Mouse (Mus musculus): ENCODE data around the gene Gm20388.

Gm20388 gene

GRCm38 (mm10) chr8:123332262-123333090, 3421.8 kb downstream of the Gm20388 start, which contains the start of gene Spire2:
TSS of gene Spire2 (plus strand) at chr8:123332713.
- DNase-seq = peak; percentile 83

DNA sequence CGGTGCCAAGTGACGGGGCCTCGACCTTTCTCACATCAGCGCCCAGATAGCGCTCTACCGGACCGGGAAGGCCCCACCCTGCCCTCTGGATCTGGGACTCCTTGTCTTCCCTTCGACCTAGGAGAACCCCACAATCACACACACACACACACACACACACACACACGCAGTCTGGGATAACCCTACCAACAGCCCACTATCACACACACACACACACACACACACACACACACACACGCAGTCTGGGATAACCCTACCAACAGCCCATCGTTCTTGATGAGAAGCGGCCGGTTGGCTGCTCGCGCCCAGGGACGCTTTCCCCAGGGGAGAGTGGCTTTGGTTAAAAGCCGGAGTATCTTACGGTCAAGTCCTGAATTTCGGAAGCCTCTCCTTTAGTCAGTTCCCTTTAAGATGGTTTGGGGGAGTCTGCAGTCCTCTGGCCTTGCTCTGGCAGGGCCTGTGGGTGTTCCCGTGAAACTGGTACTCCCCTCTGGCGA, 3422.5 kb downstream of the Gm20388 start:
- DNase-seq = no peak

DNA sequence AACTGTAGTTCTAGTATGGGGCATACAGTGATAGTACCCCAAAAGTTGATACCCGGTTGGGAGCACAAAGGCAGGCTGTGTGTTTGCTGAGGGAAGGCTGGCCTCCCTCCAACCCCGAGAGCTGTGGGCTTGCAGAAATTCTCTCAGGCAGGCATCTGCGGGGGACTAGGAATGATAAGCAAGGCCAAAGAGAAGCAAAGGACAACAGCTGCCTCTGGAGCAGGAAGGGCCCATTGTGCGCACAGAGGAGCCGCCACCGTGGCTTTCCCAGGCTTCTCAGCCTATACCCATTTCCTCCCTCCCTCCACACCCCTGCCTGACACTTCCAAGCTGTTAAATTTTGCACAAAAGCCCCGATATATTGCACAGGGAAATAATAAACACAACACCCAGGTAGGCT, 3423.2 kb downstream of the Gm20388 start:
- DNase-seq = no peak

DNA sequence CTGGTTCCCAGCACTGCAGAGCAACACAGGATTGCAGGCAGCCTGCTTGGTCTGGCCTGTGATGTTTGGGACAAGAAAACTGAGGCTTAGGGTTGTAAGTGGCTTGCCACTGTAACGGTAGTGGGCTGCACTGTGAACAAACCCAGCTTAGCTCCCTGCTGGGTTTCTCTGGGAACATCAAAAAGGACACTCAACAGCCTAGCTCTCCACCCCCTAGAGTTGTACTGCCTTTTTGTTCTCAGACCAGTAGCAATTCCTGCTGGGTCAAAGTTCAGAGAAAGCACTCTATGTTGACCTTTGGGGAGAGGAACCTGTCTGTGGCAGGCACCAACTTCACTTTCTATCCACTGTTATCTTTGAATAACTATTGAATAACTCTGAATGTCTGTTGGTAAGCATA, 3423.8 kb downstream of the Gm20388 start:
- DNase-seq = no peak

DNA sequence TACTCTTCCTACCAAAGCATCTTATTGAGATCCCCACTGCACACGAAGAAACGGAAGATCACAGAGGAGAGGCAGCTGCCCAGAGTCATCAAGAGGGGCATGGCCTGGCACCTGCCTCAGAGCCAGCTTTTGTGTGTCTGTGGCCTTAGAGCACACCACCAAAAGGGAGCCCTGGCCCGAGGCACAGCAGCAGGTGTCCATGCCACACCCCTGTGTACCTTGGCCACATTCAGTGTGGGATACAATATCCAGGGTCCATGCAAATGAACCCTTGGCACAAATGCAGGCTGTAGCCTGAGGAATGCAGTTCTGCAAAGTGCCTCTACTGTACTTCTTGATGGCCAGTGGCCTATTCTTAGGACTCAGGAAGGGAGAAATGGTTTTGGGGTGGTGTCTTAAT, 3426.8 kb downstream of the Gm20388 start:
- DNase-seq = no peak

DNA sequence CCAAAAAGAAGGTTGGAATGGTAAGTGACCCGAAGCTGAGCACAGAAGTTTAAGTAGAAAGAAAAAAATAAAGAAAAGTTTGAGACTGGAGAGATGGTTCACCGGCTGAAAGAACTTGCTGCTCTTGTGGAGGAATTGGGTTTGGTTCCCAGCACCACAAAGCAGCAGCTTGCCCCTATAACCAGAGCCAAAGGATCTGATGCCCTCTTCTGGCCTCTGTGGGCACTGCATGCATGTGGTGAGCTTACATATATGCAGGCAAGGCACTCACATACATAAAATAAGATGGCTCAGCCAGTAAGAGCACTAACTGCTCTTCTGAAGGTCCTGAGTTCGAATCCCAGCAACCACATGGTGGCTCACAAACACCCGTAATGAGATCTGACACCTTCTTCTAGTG, 3429.4 kb downstream of the Gm20388 start:
- peak; percentile 33 to 35 for DNase-seq

- no peak for DNase-seq
Measured at GRCm38 (mm10) chr8:123341040-123342015, 3430.7 kb downstream of the Gm20388 start.

GRCm38 (mm10) chr8:123342253-123342652, 3431.6 kb downstream of the Gm20388 start:
- DNase-seq = no peak

GRCm38 (mm10) chr8:123342911-123343310, 3432.3 kb downstream of the Gm20388 start:
- DNase-seq = no peak

- no peak for DNase-seq
Measured at GRCm38 (mm10) chr8:123343422-123343821, 3432.8 kb downstream of the Gm20388 start.

GRCm38 (mm10) chr8:123345135-123345534, 3434.5 kb downstream of the Gm20388 start:
- no peak for DNase-seq

DNA sequence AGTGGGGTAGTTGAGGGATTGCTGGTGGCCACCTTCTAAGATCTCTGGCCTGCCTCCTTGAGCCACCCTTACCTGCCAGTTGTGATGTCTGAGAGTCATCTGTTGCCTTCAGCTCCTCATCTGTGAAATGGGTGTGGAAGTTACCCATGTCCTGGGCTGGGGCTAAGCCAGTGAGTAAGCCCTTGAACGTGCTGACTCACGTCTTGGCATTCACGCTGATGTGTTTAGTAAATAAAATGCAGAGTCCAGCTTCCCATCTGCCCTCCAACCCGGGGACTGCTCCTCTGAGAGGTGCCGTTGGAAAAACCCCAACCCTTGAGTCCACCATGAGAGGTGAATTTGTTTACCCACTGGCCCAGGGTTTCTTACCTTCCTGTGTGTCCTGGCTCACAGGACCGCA, 3435.2 kb downstream of the Gm20388 start:
- DNase-seq = no peak

DNA sequence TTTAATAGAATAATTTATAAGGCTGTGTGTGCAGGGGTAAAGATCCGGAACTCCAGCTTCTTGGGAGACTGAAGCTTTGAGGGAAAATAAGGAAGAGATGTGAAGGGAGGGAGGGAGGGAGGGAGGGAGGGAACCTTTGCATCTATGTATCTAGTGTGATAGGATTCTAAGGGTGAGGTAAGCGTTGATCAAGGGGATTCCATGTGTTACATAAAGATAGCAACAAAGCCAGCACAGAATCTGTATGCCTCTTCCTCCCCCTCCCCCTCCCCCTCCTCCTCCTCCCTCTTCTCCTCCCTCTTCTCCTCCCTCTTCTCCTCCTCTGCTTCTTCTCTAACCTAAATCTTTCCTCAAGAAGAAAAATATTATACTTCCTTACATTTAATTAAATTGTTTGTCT, 3436.7 kb downstream of the Gm20388 start:
- no peak for DNase-seq

DNA sequence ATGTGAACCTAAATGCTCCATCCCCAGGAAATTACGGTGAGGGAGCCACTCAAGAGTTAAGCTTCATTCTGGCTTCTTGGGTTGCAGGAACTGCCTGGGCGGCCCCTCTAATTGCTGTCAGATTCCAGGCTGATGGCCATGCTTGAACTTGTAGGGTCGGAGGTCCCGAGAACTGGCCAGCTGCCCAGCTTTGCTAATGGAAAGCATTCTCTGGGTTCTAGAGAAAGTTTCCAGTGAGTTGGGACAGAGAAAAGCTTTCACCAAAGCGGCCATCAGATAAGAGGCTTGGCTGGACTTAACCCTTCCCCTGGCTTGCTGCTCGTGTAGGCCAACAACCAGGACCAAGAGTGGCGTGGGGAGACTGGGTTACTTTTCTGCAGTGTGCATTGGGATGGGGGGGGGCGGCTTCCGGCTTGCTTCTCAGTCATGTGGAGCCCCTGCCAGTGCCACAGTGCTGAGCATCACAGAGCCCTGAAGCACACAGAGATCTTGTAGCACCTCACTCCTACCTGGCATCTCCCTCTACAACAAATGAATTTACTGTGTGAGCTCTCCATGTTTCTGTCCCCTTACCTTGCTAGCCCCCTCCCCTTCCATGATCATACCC, 3437.7 kb downstream of the Gm20388 start:
- DNase-seq = no peak

- DNase-seq = no peak
Measured at GRCm38 (mm10) chr8:123349073-123349472, 3438.4 kb downstream of the Gm20388 start.

- DNase-seq = no peak
Measured at GRCm38 (mm10) chr8:123352118-123352517, 3441.5 kb downstream of the Gm20388 start.

- no peak for DNase-seq
Measured at GRCm38 (mm10) chr8:123352786-123353185, 3442.1 kb downstream of the Gm20388 start.

GRCm38 (mm10) chr8:123353216-123353615, 3442.6 kb downstream of the Gm20388 start:
- DNase-seq = no peak

GRCm38 (mm10) chr8:123361082-123361739, 3450.6 kb downstream of the Gm20388 start:
- peak; percentile 80 to 81 for DNase-seq

GRCm38 (mm10) chr8:123373403-123374238, 3463.0 kb downstream of the Gm20388 start, which contains the start of gene Tcf25:
TSS of gene Tcf25 (plus strand) at chr8:123373753.
- DNase-seq = peak; percentile 98

GRCm38 (mm10) chr8:123374239-123374578, 3463.6 kb downstream of the Gm20388 start:
- peak; percentile 98 for DNase-seq

Data from B cell, adult 2 months (primary cell).